Mouse (Mus musculus) embryonic facial prominence, embryonic 12.5 days (tissue): ENCODE measurements around the gene Mboat2. TPM values are rescaled to one million over a fixed set of nuclear protein-coding genes. Genes with fewer than 3 reads are reported as not detected.

Experiments
- polyA plus RNA-seq: library from polyadenylated mRNA; unstranded; fragments of >200 nt; fragmentation: Nextera tagmentation; extraction: Ambion mirVana; gene quantifications from 2 replicates; pipeline ENCODE4 v1.2.1, GENCODE M21; 2016

Gene Mboat2
- polyA plus RNA-seq, 1 experiment from 2014 or later: 53.3 TPM

Other genes starting within 250 kb of the Mboat2 start
- gene Klf11, start 179.6 kb upstream of the Mboat2 start, polyA plus RNA-seq: 13.6 and 13.8 TPM in 2 replicates
- gene Cys1, start 149.1 kb upstream of the Mboat2 start, polyA plus RNA-seq: 2.6 and 2.7 TPM in 2 replicates
- gene Rrm2, start 122.6 kb upstream of the Mboat2 start, polyA plus RNA-seq: 289 and 307 TPM in 2 replicates
- 31.8 and 34.2 TPM in 2 replicates for gene Kidins220, start 144.0 kb downstream of the Mboat2 start, polyA plus RNA-seq